Mouse (Mus musculus) liver, postnatal 0 days (tissue): Measurements from ENCODE around the gene Vsig8.
A peak's percentile ranks its signal among the peaks of the same experiment; 100 is the strongest.

Experiments used
- CTCF ChIP-seq: sonication (generic); IDR thresholded peaks from 2 replicates; pipeline ENCODE4 v1.5.1; 2016; ENCODE audit warnings: antibody characterized with exemption, low read depth
- EP300 ChIP-seq: IDR thresholded peaks from 2 replicates; pipeline ENCODE4 v1.6.1; 2016; ENCODE audit warnings: antibody characterized with exemption, low read depth, mild to moderate bottlenecking

GRCm38 (mm10) chr1:172518013-172518412 lies 37.7 kb upstream of the Vsig8 start:
- TF ChIP-seq CTCF (peak; percentile 73), EP300 (no peak)
